Mouse (Mus musculus) inflammation-experienced regulatory T-cells, adult 6 months (primary cell): Measurements from ENCODE around the gene Scaf8. TPM values are rescaled to one million over a fixed set of nuclear protein-coding genes. Genes with fewer than 3 reads are reported as not detected.
A peak's percentile ranks its signal among the peaks of the same experiment; 100 is the strongest.
"Not testable (repeated sequence)": the region's sequence is repeated elsewhere in the genome, so short reads cannot be mapped to it uniquely, and the experiment has no call there.

Experiments
- ATAC-seq: one replicate; pipeline ENCODE4 v1.8.0; 2017
- polyA plus RNA-seq, 3 experiments: library from polyadenylated mRNA; unstranded; fragments of 100-300 nt; shearing (Covaris generic); gene quantifications; one replicate each; pipeline ENCODE4 v1.2.1; 2017

Scaf8 gene
- polyA plus RNA-seq, 3 experiments from 2014 or later: 23.2 to 30.0 (median 26.4) TPM

DNA sequence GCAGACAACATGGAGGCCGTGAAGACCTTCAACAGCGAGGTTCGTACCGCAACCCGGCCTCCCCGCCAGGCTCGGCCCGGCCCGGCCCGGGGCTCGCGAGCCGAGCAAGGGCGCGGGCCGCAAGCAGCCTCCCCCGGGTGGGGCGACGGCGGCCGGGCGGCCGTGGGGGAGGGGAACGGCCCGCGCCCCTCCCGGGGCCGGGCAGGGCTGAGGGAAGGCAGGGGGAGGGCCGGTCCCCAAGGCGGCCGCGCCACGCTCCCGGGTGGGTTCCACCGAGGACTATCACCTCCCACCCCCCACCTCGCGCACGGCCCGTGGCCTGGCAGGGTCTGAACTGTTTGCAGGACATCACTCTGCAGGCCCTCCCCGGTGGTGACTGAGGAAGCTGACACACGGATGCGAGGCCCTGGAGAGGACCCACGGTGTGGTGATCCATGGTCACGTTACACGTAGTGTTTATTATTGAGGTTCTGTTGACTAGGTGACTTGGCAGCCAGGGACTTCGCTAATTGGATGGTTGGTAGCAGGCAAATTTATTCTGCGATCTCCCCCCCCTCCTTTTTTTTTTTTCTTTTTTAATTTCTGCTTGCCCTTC lies 705 bp downstream of the Scaf8 start:
- peak; percentile 42 for ATAC-seq

DNA sequence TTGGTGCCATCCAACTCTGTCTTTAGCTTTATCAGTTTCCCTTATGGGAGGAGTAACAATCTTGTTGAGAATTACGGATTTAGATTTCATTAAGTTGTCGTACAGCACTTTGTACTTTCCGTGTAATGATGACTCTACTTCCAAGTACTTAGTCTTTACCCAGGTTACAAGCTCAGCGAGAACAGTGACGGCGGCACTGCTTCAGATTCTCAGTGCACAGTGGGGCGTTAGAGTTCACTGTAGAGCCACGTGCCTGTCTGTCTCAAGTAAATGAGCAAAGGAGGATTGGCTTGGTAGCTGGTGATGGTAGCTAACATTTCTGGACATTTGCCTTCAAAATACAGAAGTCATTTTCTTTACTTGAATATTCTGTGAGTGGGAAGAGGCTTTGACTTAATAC lies 6.2 kb downstream of the Scaf8 start:
- ATAC-seq: peak; percentile 29

DNA sequence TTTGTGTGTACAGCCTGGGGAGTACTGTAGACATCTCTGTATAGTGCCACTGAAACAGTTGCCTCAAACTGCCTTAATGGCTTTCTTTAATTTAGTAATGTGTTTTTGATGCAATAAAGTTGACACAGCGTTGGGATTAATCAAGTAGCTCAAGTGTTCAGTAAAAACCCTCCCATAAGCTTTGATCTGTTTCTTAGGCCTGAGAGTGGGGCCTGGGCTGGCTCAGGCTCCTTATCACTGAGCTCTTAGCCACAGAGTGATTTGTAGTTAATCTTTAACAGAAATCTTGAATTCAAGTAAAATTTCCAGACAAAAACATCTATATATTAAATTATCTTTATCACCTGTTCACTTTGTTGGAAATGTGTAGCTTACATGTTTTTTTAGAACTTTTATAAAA lies 8.8 kb downstream of the Scaf8 start:
- not testable (repeated sequence) for ATAC-seq

DNA sequence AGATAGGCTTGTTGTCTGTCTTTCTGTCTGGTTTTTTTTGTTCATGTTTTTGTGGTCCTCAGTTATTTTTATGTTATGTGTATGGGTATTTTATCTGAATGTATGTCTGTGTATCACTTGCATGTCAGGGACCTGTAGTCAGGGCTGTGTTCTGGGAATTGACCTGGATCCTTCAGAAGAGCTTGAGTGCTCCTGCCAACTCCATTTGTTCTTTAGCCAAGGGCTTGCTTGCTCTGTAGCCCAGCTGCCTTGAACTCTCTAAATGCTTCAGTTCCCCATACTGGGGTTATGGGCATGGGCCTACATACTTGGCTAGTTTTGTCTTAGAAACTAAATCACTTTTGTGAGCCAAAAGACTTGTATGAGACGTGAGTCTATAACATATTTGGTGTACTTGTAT lies 13.9 kb downstream of the Scaf8 start:
- ATAC-seq: no peak

DNA sequence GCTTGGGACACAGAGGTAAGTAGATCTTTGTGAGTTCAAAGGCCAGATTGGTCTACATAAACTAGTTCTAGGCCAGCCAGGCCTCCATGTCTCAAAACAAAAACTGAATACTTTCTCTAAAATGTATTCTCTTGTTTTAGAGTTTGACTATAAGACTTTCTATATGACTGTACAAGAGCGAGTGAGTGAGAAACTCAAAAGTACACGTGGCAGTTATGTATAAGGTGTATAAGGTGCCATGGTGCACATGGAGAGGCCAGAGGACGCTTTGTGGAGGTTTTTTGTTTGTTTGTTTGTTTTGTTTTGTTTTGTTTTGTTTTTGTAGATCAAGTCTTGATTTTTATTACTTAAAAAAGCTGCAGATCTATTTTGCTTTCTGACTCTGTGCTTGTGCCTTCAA lies 15.0 kb downstream of the Scaf8 start:
- ATAC-seq: peak; percentile 58

DNA sequence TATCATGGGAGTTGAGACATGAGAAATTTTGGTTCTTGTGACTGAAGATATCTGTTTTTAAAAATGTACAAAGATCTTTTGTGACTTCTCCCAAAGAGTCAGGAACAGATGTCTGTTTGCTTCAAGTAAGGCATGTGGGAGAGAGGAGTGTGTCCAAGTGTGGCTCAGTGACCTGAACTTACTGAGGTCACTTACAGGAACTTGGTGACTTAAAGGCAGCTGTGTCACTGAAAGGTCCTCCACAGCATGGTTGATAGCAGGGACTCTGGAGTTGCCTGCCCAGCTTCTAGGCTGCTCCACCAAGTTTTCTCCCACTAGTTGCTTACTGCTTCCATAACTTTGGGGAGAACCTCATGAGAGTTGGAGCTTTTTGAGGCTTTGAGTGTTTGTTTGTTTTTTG lies 20.6 kb downstream of the Scaf8 start:
- no peak for ATAC-seq

DNA sequence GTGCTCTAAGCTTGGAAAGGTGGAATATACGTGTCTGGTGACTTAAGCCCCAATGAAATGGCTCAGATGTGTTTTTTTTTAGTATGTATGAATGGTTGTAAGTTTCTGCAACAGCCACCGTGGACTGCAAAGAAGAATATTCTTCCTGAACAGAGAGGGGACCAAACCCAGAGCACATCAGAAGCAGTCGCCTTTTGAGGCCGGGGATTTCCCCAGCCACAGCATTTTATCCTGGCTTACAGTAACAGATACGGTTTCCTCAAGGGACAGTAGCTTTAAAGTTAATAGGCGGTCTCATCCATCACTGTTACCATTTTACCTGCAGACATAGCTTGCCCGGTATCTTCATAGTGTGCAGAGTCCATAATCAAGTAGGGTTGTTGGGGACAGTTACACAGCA lies 21.4 kb downstream of the Scaf8 start:
- ATAC-seq: peak; percentile 63

DNA sequence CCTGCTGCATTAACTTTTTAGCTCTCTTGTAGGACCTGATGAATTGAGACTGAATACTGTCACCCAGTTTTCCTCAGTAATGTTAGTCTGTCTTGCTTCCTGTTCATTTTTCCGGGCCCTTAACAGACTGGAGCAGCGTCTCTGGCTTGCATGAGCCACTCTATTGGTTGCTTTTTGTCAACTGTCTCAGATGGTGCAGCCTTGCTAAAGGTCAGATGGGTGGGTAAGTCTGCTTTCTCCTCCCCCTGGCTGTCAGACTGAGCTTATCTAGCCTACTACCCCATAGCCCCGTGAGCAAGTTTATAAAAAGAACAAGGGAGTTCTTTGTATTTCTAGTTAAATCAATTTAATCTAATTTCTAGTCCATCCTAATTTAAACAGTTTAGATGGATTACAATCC lies 23.6 kb downstream of the Scaf8 start:
- ATAC-seq: peak; percentile 75

DNA sequence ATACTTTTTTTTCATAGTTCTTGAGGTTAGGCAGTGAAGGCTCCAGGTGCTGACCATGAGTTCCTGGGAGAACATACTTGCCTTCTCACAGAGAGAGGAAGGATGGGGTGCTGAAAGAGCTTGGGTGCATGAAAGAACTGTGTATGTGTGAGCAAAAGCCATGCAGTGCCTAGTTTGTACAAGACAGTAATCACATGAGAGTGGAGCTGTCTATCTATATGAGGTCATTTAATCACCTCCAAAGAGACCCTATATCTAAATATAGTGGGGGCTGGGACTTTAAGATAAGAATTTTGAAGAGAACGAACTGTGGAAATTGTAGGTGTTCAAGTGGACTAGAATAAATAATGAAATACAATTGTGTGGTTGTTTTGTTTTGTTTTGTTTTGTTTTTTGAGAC lies 25.3 kb downstream of the Scaf8 start:
- no peak for ATAC-seq

DNA sequence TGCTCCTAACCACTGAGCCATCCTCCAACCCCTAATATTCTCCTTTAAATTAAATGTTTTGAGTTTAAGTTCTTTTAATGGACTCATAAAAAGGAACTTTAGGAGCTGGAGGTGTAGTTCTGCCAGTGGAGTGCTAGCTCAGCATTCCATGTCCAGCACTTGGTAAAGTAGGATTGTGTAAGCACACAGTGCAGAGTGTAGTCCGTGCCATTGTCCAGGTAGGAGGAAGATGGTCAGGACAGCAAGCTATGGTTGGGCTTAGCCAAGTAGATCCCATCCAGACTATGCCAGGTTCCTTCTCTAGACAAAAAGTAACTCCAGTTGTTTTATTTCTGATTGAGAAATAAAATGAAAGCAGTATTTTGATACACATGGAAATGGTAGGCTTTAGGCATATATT lies 34.1 kb downstream of the Scaf8 start:
- no peak for ATAC-seq

DNA sequence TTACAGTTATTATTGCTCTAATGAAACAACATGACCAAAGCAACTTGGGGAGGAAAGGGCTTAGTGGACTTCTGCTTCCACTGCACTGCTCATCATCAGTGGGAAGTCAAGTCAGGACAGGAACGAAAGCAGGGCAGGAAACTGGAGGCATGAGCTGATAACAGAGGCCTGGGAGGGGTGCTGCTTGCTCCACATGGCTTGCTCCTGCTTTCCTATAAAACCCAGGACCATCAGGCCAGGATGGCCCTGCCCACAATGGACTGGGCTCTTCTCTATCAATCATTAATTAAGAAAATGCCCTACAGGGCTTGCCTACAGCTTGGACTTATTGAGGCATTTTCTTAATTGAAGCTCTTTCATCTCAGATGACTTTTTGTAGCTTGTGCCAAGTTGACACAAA lies 34.8 kb downstream of the Scaf8 start:
- ATAC-seq: no peak

DNA sequence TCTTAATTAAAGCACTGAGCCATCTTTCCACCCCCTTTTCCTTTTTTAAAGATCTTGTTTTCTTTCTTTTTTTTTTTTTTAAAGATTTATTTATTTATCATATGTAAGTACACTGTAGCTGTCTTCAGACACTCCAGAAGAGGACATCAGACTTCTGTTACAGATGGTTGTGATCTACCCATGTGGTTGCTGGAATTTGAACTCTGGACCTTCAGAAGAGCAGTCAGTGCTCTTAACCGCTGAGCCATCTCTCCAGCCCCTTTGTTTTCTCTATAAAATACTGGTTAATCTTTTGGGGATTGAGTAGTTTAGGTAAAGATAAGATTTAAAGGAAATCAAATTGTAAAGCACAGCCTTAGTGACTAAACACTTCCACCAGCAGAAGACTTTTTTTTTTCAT lies 35.9 kb downstream of the Scaf8 start:
- peak; percentile 41 for ATAC-seq

DNA sequence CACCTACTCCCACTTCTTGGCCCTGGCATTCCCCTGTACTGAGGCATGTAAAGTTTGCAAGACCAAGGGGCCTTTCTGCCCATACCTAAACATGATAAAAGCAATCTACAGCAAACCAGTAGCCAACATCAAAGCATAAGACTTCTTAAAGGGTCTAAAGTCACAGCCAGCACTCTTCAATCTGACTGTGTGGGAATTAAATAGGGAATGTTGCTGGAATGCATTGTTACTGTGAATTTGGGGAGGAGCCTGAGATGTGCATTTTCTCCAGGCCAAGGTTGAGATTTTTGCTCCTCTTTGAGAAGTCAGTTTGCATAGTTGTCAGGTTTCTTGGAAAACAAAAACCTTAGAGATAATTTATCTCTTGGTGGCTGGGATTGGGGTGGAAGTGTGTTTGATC lies 36.4 kb downstream of the Scaf8 start:
- ATAC-seq: no peak

DNA sequence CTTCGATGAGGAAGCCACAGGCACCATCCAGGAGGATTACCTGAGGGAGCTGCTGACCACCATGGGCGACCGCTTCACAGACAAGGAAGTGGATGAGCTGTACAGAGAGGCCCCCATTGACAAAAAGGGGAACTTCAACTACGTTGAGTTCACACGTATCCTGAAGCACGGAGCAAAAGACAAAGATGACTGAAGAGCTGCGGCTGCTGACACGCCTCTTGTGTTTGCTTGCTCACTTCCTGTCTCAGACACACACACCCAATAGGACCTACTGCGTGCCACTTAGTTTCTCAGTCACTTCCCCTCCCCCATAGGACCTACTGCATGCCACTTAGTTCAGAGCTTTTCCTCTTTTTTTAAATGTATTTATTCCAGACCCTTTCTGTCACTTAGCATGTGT lies 41.4 kb downstream of the Scaf8 start:
- ATAC-seq: peak; percentile 93

DNA sequence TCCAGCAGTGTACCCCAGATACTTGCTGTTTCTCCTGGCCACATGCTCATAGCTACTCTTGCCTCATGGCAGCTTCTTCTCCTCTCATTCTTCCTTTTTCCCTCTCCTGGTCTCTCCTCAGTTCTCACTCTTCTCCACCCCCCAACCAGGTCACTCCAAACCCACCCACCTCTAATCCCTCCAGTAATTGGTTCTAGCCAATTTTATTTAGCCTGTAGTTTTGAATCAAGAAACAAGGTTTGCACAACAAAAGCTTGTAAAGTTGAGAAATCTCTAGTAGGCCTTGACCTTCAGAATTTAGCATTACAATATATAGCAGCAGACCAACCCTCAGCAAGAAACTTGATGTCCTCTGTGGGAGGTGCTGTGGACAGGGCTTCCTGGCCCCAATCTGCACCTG lies 42.2 kb downstream of the Scaf8 start:
- no peak for ATAC-seq

DNA sequence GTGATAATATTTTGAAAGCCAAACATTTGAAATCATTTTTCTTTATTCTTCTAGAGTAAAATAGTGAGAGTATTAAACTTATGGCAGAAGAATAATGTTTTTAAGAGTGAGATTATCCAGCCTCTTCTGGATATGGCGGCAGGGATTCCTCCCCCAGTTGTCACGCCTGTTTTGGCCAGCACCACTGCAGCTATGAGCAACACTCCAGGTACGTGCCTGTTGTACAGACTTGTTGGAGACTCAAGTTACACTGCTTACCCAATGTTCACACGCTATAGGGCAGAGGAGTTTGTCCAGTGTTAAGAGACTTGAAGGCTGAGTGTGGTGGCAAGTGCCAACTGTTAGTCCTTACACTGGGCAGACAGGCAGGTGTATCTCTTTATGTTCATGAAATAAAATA lies 48.1 kb downstream of the Scaf8 start:
- ATAC-seq: no peak

DNA sequence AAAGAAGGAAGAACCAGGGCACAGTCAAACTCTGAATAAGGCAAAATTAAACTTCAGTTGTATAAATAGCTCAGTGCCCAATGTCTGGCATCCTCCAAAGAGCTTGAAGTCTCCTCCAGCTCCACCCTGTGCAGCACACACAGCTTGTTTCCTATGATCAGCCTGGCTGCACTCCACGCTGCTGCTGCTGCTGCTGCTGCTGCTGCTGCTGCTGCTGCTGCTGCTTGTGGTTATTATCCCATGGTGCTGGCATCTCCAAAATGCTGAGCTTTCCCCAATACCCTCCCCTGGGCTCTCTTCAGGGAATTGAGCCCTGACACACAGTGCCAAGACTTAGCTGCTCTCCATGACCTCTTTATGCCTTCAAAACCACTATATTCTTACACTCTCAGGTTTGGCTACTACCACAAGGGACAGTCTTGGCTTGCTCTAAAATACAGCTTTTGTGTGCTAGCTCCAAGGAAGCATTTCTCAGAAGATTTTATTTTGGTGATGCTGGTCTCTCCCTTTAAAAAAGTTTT lies 65.7 kb downstream of the Scaf8 start:
- not testable (repeated sequence) for ATAC-seq

DNA sequence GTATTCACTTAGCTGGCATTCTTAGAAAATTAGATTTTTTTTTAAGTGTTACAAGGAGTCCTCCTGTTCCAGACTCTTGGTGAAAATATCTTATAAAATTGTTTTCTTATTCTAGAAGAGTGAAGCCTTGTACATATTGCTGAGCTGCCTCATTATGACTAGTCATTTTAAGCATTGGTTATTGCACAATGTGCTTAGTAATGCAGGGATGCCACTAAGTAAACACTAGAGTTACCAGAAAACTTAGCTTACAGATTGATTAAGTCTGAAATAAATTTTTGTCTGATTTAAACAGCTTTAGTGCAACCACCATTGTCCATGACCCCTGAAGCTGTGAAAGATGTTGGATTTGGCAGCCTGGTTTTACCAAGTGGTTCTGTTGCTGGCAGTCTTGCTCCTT lies 80.7 kb downstream of the Scaf8 start:
- not testable (repeated sequence) for ATAC-seq

DNA sequence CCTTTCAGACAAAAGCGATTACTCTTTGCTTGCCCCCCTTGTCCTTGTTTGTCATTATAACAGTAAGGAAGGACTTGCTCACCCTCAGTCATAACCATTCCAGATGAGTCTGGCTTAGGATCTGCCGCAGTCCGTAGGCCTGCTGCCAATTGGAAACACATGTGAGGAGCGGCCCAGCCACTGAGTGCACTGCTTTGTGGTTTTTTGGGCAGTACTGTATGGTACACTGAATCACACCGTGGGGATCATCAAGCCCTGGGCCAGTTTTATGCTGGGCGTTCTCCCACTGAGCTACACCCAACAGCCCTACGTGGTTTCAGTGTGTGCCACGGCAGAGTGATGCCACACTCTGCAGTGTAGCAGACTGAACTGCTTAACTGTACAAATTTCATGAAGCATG lies 85.6 kb downstream of the Scaf8 start:
- no peak for ATAC-seq

DNA sequence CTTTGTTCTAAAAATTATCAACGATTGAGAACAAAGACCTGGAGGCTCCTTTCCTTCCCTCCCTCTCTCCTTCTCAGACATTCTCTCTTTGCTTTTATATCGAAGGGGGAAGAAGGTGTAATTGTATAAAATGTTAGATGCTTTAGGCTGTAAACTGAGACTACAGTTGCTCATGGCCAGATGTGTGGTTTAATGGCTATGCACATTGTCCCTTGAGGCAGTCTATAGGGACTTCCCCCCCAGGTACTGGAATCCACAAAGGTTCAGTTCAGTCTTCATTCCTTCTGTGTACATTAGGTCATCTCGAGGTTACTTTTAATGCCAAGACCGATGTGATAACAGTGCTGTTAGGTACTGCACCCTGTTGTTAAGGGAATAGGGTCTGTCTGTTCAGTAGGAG lies 89.1 kb downstream of the Scaf8 start:
- ATAC-seq: no peak

DNA sequence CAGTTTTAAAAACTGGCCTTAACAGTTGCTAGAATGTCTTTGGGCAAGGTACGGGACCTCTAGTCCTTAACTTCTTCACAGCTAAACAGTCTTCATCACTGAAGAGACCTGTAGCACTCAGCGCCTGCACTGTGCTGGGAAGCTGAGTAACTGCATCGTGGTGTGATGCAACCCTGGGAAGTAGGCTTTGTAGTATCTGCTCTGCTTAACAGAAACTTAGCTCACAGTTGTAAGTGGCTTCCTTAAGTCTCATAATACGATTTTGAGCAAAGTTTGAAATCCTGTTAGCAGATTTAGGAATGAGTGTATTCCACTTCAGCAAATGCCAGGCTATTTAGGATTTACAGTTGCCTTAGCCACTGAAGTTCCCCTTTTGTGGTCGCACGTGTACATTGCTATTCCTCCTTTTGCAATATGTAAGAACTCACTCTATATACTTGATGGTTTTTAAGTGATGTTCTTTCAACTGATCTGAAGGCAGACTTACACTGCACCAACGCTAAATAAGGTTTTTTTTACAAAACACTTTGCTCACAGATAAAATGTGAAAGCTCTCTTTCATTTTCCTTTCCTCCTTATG lies 90.1 kb downstream of the Scaf8 start:
- ATAC-seq: no peak

DNA sequence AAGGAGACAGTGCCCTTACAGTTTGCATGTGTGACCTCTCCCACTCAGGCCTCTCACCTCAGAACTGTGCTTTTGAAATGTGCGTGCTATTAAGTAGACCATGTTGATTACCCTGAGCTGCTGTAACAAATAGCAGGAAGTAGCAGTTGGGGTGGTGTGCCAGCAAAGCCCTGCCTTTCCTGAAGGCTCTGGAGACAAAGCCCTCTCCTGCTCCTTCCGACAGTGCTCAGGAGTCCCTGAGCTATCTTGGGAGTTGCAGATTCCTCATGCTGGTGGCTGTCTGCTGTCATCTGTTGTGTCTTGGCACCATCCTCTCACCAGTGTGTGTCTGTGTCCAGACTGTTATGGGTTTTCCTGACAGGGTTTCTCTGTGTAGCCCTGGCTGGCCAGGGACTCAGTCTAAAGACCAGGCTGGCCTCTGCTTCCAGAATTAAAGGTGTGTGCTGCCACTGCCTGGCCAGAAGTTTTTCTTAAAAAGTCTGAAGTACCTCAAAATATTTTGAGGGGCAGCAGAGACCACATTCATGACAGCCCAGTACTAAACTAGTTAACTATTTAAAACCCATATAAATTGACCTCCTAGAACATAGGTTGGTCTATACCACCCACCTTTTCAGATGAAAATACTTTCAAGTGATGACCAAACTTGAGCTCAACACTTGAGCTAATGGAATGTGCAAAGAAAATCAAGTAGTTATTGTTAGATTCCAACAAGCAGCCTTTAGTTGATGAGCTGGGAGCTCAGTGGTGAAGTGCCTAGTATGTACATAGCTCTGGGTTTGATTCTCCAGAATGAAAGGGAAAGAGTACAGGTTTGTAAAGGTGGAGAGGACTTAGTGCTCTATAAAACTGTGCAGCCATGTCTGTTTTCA lies 92.0 kb downstream of the Scaf8 start:
- no peak for ATAC-seq

DNA sequence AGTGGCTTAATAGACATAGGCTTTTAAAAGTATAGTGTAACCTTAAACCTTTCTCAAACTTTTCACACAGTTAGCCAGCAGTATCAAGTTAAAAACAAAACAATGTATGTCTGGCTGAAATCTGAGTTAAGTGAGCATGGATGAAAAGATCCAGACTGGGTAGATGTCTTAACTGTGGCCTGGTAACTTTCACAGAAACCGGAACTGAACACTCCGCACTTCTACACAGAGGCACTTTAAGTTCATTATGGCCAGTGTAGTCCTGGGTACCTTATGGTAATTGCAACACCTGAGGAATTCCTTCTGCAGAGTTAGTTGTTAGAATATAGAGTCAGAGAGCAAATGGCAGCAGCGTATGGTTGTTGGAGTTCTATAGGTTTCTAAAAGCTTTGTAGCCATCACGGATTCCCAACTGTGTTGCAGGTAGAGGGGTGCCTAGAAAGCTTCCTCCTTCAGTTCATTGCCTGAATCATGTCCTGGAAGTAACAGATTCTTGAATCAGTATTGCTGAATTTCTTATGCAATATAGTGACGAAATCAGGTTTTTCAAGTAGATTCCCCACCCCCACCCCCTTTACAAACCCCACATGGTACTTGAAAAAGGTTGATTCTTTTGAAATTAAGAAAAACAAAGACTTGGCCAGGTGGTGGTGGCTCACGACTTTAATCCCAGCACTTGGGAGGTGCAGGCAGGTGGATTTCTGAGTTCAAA lies 92.9 kb downstream of the Scaf8 start:
- ATAC-seq: no peak
